Mouse (Mus musculus) forebrain, embryonic 10.5 days (tissue): ENCODE measurements around the gene Rbm24. TPM values are rescaled to one million over a fixed set of nuclear protein-coding genes. Genes with fewer than 3 reads are reported as not detected.

Source experiments
- DNase-seq: peaks from one replicate; pipeline ENCODE4 v3.0.0-alpha.2; 2017; ENCODE audit warnings: low spot score; ENCODE audit errors: extremely low spot score
- H3K27ac ChIP-seq: fragments of 300-500 bp; sonication (generic); 2 replicates; pipeline ENCODE4 v1.5.1; 2016; ENCODE audit warnings: mild to moderate bottlenecking
- H3K27me3 ChIP-seq: fragments of 300-500 bp; sonication (generic); 2 replicates; pipeline ENCODE4 v1.6.1; 2016; ENCODE audit warnings: mild to moderate bottlenecking; ENCODE audit not compliant: poor library complexity, severe bottlenecking
- H3K36me3 ChIP-seq: fragments of 300-500 bp; sonication (generic); replicated peaks from 2 replicates; pipeline ENCODE4 v1.6.1; 2016; ENCODE audit warnings: mild to moderate bottlenecking, moderate library complexity
- H3K4me1 ChIP-seq: fragments of 300-500 bp; sonication (generic); 2 replicates; pipeline ENCODE4 v1.6.1; 2016
- H3K4me3 ChIP-seq: fragments of 300-500 bp; sonication (generic); 2 replicates; pipeline ENCODE4 v1.5.1; 2016; ENCODE audit warnings: mild to moderate bottlenecking, moderate library complexity
- H3K9me3 ChIP-seq: fragments of 300-500 bp; sonication (generic); 2 replicates; pipeline ENCODE4 v1.6.1; 2016; ENCODE audit warnings: mild to moderate bottlenecking, moderate library complexity
- WGBS: fragments of 180-500 bp; shearing (Covaris S2); methylation state at CpG from one replicate; pipeline ENCODE4 v1.1.7; 2016; 5-methylcytosine and 5-hydroxymethylcytosine counted together
- polyA plus RNA-seq: library from polyadenylated mRNA; unstranded; fragments of >200 nt; fragmentation: Nextera tagmentation; extraction: Ambion mirVana; gene quantifications from 2 replicates; pipeline ENCODE4 v1.2.1, GENCODE M21; 2016

The Rbm24 gene
- 1.4 and 1.5 TPM in 2 replicates for polyA plus RNA-seq

GRCm38 (mm10) chr13:46418141-46418601 is at the start of gene Rbm24:
Gene Rbm24 (plus strand): TSS chr13:46418434.
- Histone ChIP-seq H3K27me3 (peaks cover 20% of the 10 kb centered on the region), H3K4me1 (peaks cover 26% of the 10 kb centered on the region), H3K4me3 (peak within 1 kb of the TSS; percentile 67), H3K27ac (peak within 1 kb of the TSS; percentile 87), H3K36me3 (peaks cover 9% of the 10 kb centered on the region), H3K9me3 (no peaks in the 10 kb centered on the region)
- WGBS: under 1% methylated on average over 41 of the region's 41 CpGs
- DNase-seq: peak; percentile 81

DNA sequence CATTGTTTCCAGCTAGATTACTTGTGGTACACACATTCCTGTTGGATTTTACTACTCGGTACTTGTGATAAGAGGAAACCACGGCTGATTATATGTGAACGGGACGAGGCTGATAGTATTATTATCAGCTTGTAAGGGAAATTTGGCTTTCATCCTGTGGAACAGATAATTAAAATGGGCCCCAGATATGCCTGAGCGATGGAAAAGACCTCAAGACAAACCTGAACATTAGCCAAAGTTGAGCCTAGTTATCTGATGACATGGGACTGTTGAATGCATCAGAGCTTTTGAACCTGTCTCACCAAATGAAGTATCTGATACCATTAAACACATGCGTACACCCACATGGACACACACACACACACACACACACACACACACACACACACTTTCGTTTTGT is 45.4 kb upstream of the Rbm24 start:
- DNase-seq: no peak
- Histone ChIP-seq H3K27ac (no peak overlapping the region), H3K4me3 (no peak overlapping the region), H3K27me3 (no peaks in the 10 kb centered on the region; the same call in 1 of the 2 replicates), H3K36me3 (no peaks in the 10 kb centered on the region), H3K9me3 (no peaks in the 10 kb centered on the region), H3K4me1 (peaks cover 2% of the 10 kb centered on the region; the same call in 1 of the 2 replicates)
- WGBS: 76% methylated on average over 7 of the region's 7 CpGs

GRCm38 (mm10) chr13:46375371-46375770 is 42.9 kb upstream of the Rbm24 start:
- DNase-seq: no peak
- Histone ChIP-seq H3K36me3 (no peaks in the 10 kb centered on the region), H3K4me1 (peaks cover 2% of the 10 kb centered on the region; the same call in 1 of the 2 replicates), H3K9me3 (no peaks in the 10 kb centered on the region), H3K27ac (no peak overlapping the region), H3K4me3 (no peak overlapping the region), H3K27me3 (no peaks in the 10 kb centered on the region; the same call in 1 of the 2 replicates)
- WGBS: 100% methylated on average over 1 of the region's 1 CpGs

DNA sequence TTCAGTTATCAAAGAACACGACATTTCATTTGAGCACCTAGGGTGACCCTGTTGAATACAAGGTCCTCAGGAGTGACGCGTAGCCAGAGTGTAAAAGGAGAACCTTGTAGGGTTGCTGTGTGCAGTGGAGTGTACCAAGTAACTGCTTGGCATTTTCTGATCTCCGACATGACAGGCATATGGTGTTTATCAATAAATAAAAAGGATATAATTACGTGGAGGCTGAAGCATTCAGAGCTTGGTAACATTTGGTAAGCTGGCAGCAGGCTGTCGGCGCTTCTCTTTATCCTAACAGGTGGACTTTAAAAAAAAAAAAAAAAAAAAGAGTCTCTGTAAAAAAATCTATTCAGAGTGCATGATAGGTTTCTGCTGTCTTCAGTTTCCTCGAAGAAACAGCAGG is 30.8 kb upstream of the Rbm24 start:
- H3K9me3 ChIP-seq: no peaks in the 10 kb centered on the region
- H3K36me3 ChIP-seq: no peaks in the 10 kb centered on the region
- WGBS: 88% methylated on average over 8 of the region's 8 CpGs
- no peaks in the 10 kb centered on the region for H3K27me3 ChIP-seq
- DNase-seq: no peak
- no peak overlapping the region for H3K27ac ChIP-seq
- H3K4me1 ChIP-seq: no peaks in the 10 kb centered on the region
- H3K4me3 ChIP-seq: no peak overlapping the region

DNA sequence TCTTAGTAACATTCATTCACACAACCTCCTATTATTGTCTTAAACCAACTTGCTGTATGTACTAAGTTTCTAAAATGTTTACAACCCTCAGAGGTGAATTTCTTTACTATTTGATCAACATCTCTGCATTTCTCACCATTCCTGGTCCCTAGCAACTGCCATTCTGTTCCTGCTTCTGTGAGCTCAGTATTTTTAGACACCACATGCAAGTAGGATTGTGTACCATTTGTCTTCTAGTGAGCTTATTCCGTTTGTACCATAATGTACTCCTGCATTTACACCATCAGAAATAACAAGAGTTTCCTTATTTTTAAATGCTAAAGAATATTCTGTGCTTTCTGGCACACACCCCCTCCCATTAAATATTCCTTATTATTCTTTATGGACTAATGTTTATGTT is 26.6 kb upstream of the Rbm24 start:
- DNase-seq: no peak
- 91% methylated on average over 1 of the region's 1 CpGs for WGBS
- Histone ChIP-seq H3K9me3 (no peaks in the 10 kb centered on the region), H3K27ac (no peak overlapping the region), H3K4me1 (no peaks in the 10 kb centered on the region), H3K27me3 (no peaks in the 10 kb centered on the region), H3K36me3 (no peaks in the 10 kb centered on the region), H3K4me3 (no peak overlapping the region)

- WGBS: 94% methylated on average over 4 of the region's 4 CpGs
- H3K27me3 ChIP-seq: no peaks in the 10 kb centered on the region
- H3K27ac ChIP-seq: no peak overlapping the region
- no peaks in the 10 kb centered on the region for H3K9me3 ChIP-seq
- no peak for DNase-seq
- no peak overlapping the region for H3K4me3 ChIP-seq
- H3K4me1 ChIP-seq: no peaks in the 10 kb centered on the region
- no peaks in the 10 kb centered on the region for H3K36me3 ChIP-seq
Observed at GRCm38 (mm10) chr13:46392893-46393292, 25.3 kb upstream of the Rbm24 start.

GRCm38 (mm10) chr13:46393936-46394335 is 24.3 kb upstream of the Rbm24 start:
- Histone ChIP-seq H3K27ac (no peak overlapping the region), H3K4me1 (no peaks in the 10 kb centered on the region), H3K27me3 (no peaks in the 10 kb centered on the region), H3K4me3 (no peak overlapping the region), H3K36me3 (no peaks in the 10 kb centered on the region), H3K9me3 (no peaks in the 10 kb centered on the region)
- 86% methylated on average over 2 of the region's 2 CpGs for WGBS
- no peak for DNase-seq

- Histone ChIP-seq H3K27me3 (no peaks in the 10 kb centered on the region), H3K4me3 (no peak overlapping the region), H3K9me3 (no peaks in the 10 kb centered on the region; the same call in 1 of the 2 replicates), H3K36me3 (no peaks in the 10 kb centered on the region), H3K4me1 (no peaks in the 10 kb centered on the region), H3K27ac (no peak overlapping the region)
- WGBS: 84% methylated on average over 3 of the region's 3 CpGs
- DNase-seq: no peak
Observed at GRCm38 (mm10) chr13:46397235-46397634, 21.0 kb upstream of the Rbm24 start.

DNA sequence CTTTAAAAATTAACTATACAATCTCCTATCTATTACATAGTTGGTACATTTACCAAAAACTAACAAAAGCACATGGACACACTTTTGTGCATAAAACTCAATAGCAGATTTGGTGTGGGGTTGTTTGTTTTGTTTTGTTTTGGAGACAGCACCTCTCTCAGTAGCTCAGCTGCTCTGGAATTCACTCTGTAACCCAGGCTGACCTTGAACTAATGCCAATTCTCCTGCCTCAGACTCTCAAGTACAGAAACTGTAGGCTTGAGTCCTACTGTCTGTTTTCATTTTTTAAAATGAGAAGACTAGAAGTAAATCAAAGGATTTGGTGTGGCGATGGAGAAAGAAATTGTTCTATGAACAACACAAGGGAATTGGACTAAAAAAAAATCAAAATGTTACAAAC is 11.1 kb upstream of the Rbm24 start:
- no peaks in the 10 kb centered on the region for H3K27me3 ChIP-seq
- no peak for DNase-seq
- no peaks in the 10 kb centered on the region; the same call in 1 of the 2 replicates for H3K9me3 ChIP-seq
- WGBS: 89% methylated on average over 1 of the region's 1 CpGs
- H3K27ac ChIP-seq: no peak overlapping the region
- no peaks in the 10 kb centered on the region for H3K36me3 ChIP-seq
- H3K4me3 ChIP-seq: no peak overlapping the region
- no peaks in the 10 kb centered on the region for H3K4me1 ChIP-seq

DNA sequence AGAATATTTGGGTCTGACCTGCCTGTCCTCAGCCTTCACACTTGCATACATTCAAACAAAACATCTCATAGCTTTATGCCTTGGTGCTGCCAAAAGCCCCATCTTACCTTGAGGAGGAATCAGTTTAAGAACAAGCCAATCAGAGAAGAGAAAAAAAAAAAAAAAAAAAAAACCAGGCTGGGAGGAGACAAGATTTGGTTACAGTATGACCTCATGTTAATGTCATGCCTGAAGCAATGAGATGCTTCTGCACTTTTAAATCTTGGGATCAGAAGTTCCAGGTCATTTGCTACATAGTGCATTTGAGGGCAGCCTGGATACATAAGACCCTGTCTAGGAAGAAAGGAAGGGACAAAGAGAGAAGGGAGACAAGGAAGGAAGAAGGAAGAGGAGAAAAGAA is 6.0 kb upstream of the Rbm24 start:
- peaks cover 9% of the 10 kb centered on the region for H3K27me3 ChIP-seq
- H3K36me3 ChIP-seq: no peaks in the 10 kb centered on the region
- no peak for DNase-seq
- no peak overlapping the region for H3K4me3 ChIP-seq
- H3K27ac ChIP-seq: no peak overlapping the region
- H3K4me1 ChIP-seq: no peaks in the 10 kb centered on the region
- no peaks in the 10 kb centered on the region for H3K9me3 ChIP-seq

- Histone ChIP-seq H3K27ac (no peak overlapping the region), H3K36me3 (no peaks in the 10 kb centered on the region), H3K27me3 (peaks cover 20% of the 10 kb centered on the region), H3K9me3 (no peaks in the 10 kb centered on the region), H3K4me3 (no peak overlapping the region), H3K4me1 (peaks cover 7% of the 10 kb centered on the region)
- no peak for DNase-seq
- 84% methylated on average over 10 of the region's 10 CpGs for whole genome bisulfite sequencing
Observed at GRCm38 (mm10) chr13:46413588-46413987, 4.6 kb upstream of the Rbm24 start.

- 78% methylated on average over 8 of the region's 8 CpGs for WGBS
- Histone ChIP-seq H3K36me3 (no peaks in the 10 kb centered on the region), H3K4me3 (no peak overlapping the region), H3K9me3 (no peaks in the 10 kb centered on the region), H3K27ac (no peak overlapping the region), H3K27me3 (peaks cover 20% of the 10 kb centered on the region), H3K4me1 (peaks cover 10% of the 10 kb centered on the region)
- DNase-seq: no peak
Observed at GRCm38 (mm10) chr13:46414050-46414449, 4.2 kb upstream of the Rbm24 start.

GRCm38 (mm10) chr13:46416021-46416420 is 2.2 kb upstream of the Rbm24 start:
- 92% methylated on average over 8 of the region's 8 CpGs for WGBS
- H3K36me3 ChIP-seq: no peaks in the 10 kb centered on the region
- no peak overlapping the region for H3K27ac ChIP-seq
- H3K4me1 ChIP-seq: peaks cover 26% of the 10 kb centered on the region
- H3K27me3 ChIP-seq: peaks cover 20% of the 10 kb centered on the region
- no peak for DNase-seq
- no peaks in the 10 kb centered on the region for H3K9me3 ChIP-seq
- H3K4me3 ChIP-seq: no peak overlapping the region

- DNase-seq: no peak
- Histone ChIP-seq H3K27ac (peak overlapping the region; percentile 87), H3K36me3 (peaks cover 8% of the 10 kb centered on the region; the same call in 1 of the 2 replicates), H3K4me3 (peak overlapping the region; percentile 67), H3K9me3 (no peaks in the 10 kb centered on the region), H3K27me3 (peaks cover 20% of the 10 kb centered on the region), H3K4me1 (peaks cover 26% of the 10 kb centered on the region)
- WGBS: 80% methylated on average over 5 of the region's 5 CpGs
Observed at GRCm38 (mm10) chr13:46417594-46417993, 640 bp upstream of the Rbm24 start.
